In genomic region chr5:3801672-3802432, GRCm38 (mm10) we compare ENCODE assay signal across 7 mouse cellular contexts. TPM values are rescaled to one million over a fixed set of nuclear protein-coding genes. Genes with fewer than 3 reads are reported as not detected.
DNase-seq lines count a peak whose midpoint lies in the region; ATAC-seq lines count a peak whose summit lies in the region.

No protein-coding gene starts in this region.

- WGBS in embryonic facial prominence, embryonic 11.5 days, result 6% methylated on average over 18 of the region's 18 CpGs
- WGBS in hindbrain, embryonic 16.5 days, result 5% methylated on average over 18 of the region's 18 CpGs
- WGBS in midbrain, embryonic 13.5 days, result 7% methylated on average over 18 of the region's 18 CpGs

- H3K27me3 ChIP-seq in embryonic facial prominence, embryonic 11.5 days (ENCODE audit: control insufficient read depth, insufficient read depth, low read length), result no peaks in the 10 kb centered on the region
- H3K27me3 ChIP-seq in hindbrain, embryonic 16.5 days (replicated peaks; ENCODE audit: control insufficient read depth, insufficient read depth, low read length), result no peaks in the 10 kb centered on the region
- H3K27me3 ChIP-seq in midbrain, embryonic 13.5 days, result no peaks in the 10 kb centered on the region

- H3K4me1 ChIP-seq in embryonic facial prominence, embryonic 11.5 days (ENCODE audit: control insufficient read depth, insufficient read depth, low read length), result no peaks in the 10 kb centered on the region
- peaks cover 12% of the 10 kb centered on the region for H3K4me1 ChIP-seq in hindbrain, embryonic 16.5 days (ENCODE audit: control insufficient read depth, insufficient read depth, low read depth, low read length)
- peaks cover 26% of the 10 kb centered on the region for H3K4me1 ChIP-seq in midbrain, embryonic 13.5 days (replicated peaks)

- DNase-seq in right cerebral cortex, adult 2 months (ENCODE audit: low spot score in 2 of 2), result peak; percentile 24 to 32
- no peak for DNase-seq in right cerebral cortex, adult 18-20 months
- DNase-seq in embryonic facial prominence, embryonic 11.5 days (ENCODE audit: low spot score), result peak; percentile 30
- no peak for DNase-seq in adrenal gland, adult 18-20 months (ENCODE audit: low spot score in 2 of 2)
- DNase-seq in layer of hippocampus, adult 18-20 months (ENCODE audit: low spot score in 2 of 2), result no peak

- no peak overlapping the region for H3K27ac ChIP-seq in embryonic facial prominence, embryonic 11.5 days (replicated peaks; ENCODE audit: low read depth, low read length)
- peak overlapping the region; percentile 91 for H3K27ac ChIP-seq in hindbrain, embryonic 16.5 days (ENCODE audit: low read depth, low read length)
- peak overlapping the region; percentile 92 for H3K27ac ChIP-seq in midbrain, embryonic 13.5 days

- H3K9me3 ChIP-seq in embryonic facial prominence, embryonic 11.5 days (replicated peaks; ENCODE audit: control insufficient read depth, low read length), result no peaks in the 10 kb centered on the region
- no peaks in the 10 kb centered on the region for H3K9me3 ChIP-seq in hindbrain, embryonic 16.5 days (ENCODE audit: control insufficient read depth, low read length)
- H3K9me3 ChIP-seq in midbrain, embryonic 13.5 days, result no peaks in the 10 kb centered on the region

- no peaks in the 10 kb centered on the region for H3K36me3 ChIP-seq in embryonic facial prominence, embryonic 11.5 days (replicated peaks; ENCODE audit: control insufficient read depth, insufficient read depth, low read depth, low read length)
- no peaks in the 10 kb centered on the region for H3K36me3 ChIP-seq in hindbrain, embryonic 16.5 days (ENCODE audit: control insufficient read depth, insufficient read depth, low read length)
- no peaks in the 10 kb centered on the region for H3K36me3 ChIP-seq in midbrain, embryonic 13.5 days

- ATAC-seq in embryonic facial prominence, embryonic 11.5 days (replicated peaks; ENCODE audit: insufficient number of reproducible peaks, low FRiP score, low TSS enrichment, low read depth), result peak; percentile 26; the same call in 1 of the 2 replicates
- peak; percentile 1; the same call in 1 of the 2 replicates for ATAC-seq in hindbrain, embryonic 16.5 days
- ATAC-seq in midbrain, embryonic 13.5 days, result peak; percentile 1; the same call in 1 of the 2 replicates

- H3K9ac ChIP-seq in embryonic facial prominence, embryonic 11.5 days (replicated peaks; ENCODE audit: low read length), result peak overlapping the region; percentile 84
- H3K9ac ChIP-seq in hindbrain, embryonic 16.5 days (ENCODE audit: low read depth, low read length), result peak overlapping the region; percentile 78
- H3K9ac ChIP-seq in midbrain, embryonic 13.5 days (replicated peaks), result peak overlapping the region; percentile 90

- peak overlapping the region; percentile 86 for H3K4me3 ChIP-seq in embryonic facial prominence, embryonic 11.5 days (ENCODE audit: low read depth, low read length)
- H3K4me3 ChIP-seq in hindbrain, embryonic 16.5 days (ENCODE audit: low read length), result peak overlapping the region; percentile 64
- peak overlapping the region; percentile 81 for H3K4me3 ChIP-seq in midbrain, embryonic 13.5 days (replicated peaks)

- H3K4me2 ChIP-seq in embryonic facial prominence, embryonic 11.5 days (ENCODE audit: low read depth, low read length), result peak overlapping the region; percentile 57
- H3K4me2 ChIP-seq in hindbrain, embryonic 16.5 days (ENCODE audit: low read length), result peak overlapping the region; percentile 72
- peak overlapping the region; percentile 91 for H3K4me2 ChIP-seq in midbrain, embryonic 13.5 days (replicated peaks)

RNA-seq across cellular contexts. Expression of gene Ankib1, which starts 0.9 kb away (rescaled TPM):
- 12.2 and 12.4 TPM in 2 replicates for polyA plus RNA-seq in embryonic facial prominence, embryonic 11.5 days (2014; fragmentation: Nextera tagmentation; extraction: Ambion mirVana)
- polyA plus RNA-seq in hindbrain, embryonic 16.5 days (2015; fragmentation: Nextera tagmentation; extraction: Ambion mirVana), result 15.4 and 15.6 TPM in 2 replicates
- polyA plus RNA-seq in midbrain, embryonic 13.5 days (2015; fragmentation: Nextera tagmentation; extraction: Ambion mirVana), result 17.6 and 18.2 TPM in 2 replicates
- 10 to 100 TPM; 53.7 to 84.6 TPM for total RNA-seq in adrenal gland, adult 18-20 months (2021)
- 100 to 1,000 TPM; 124 TPM for total RNA-seq in layer of hippocampus, adult 18-20 months (2021)

RNA-seq across cellular contexts. Expression of gene Krit1, which starts 1.1 kb away (rescaled TPM):
- polyA plus RNA-seq in embryonic facial prominence, embryonic 11.5 days (2014; fragmentation: Nextera tagmentation; extraction: Ambion mirVana), result 52.7 and 61.8 TPM in 2 replicates
- polyA plus RNA-seq in hindbrain, embryonic 16.5 days (2015; fragmentation: Nextera tagmentation; extraction: Ambion mirVana), result 43.2 and 46.0 TPM in 2 replicates
- polyA plus RNA-seq in midbrain, embryonic 13.5 days (2015; fragmentation: Nextera tagmentation; extraction: Ambion mirVana), result 71.6 and 73.3 TPM in 2 replicates
- 10 to 100 TPM; 43.7 to 52.4 TPM for total RNA-seq in adrenal gland, adult 18-20 months (2021)
- total RNA-seq in layer of hippocampus, adult 18-20 months (2021), result 10 to 100 TPM; 48.8 to 53.9 TPM

RNA-seq across cellular contexts. Expression of gene Lrrd1, which starts 43.1 kb away (rescaled TPM):
- 0.07 and 0.11 TPM in 2 replicates for polyA plus RNA-seq in embryonic facial prominence, embryonic 11.5 days (2014; fragmentation: Nextera tagmentation; extraction: Ambion mirVana)
- polyA plus RNA-seq in hindbrain, embryonic 16.5 days (2015; fragmentation: Nextera tagmentation; extraction: Ambion mirVana), result 0.13 and 0.19 TPM in 2 replicates
- 0.15 and 0.16 TPM in 2 replicates for polyA plus RNA-seq in midbrain, embryonic 13.5 days (2015; fragmentation: Nextera tagmentation; extraction: Ambion mirVana)
- not detected for total RNA-seq in adrenal gland, adult 18-20 months (2021)
- under 1 TPM; 0.17 to 0.33 TPM for total RNA-seq in layer of hippocampus, adult 18-20 months (2021)

Comparison
In these comparisons a context has a peak if more than half of its experiments do, and no peak if none do; other contexts are left out.
1. DNase-seq: peak in right cerebral cortex, adult 2 months (2 of 2) and embryonic facial prominence, embryonic 11.5 days (single experiment); none in right cerebral cortex, adult 18-20 months (single experiment), adrenal gland, adult 18-20 months (0 of 2) and layer of hippocampus, adult 18-20 months (0 of 2).
2. Peak in every context shown above with its lines, with median percentiles within 50 percentile points of each other: ATAC-seq, H3K4me2 ChIP-seq, H3K4me3 ChIP-seq and H3K9ac ChIP-seq.